Mouse (Mus musculus): Measurements from ENCODE around the gene Adcy1. TPM values are rescaled to one million over a fixed set of nuclear protein-coding genes. Genes with fewer than 3 reads are reported as not detected.

Gene Adcy1
- total RNA-seq, 2 experiments from 2014 or later: 191 to 208 TPM

- DNase-seq (ENCODE audit: low spot score in 2 of 2): no peak
Measured at GRCm38 (mm10) chr11:7178724-7179123, 115.4 kb downstream of the Adcy1 start.

- no peak for DNase-seq (ENCODE audit: low spot score in 2 of 2)
Measured at GRCm38 (mm10) chr11:7179276-7179675, 116.0 kb downstream of the Adcy1 start.

GRCm38 (mm10) chr11:7182409-7183042 lies 119.2 kb downstream of the Adcy1 start:
- DNase-seq (ENCODE audit: low spot score in 2 of 2): no peak

GRCm38 (mm10) chr11:7184420-7184819 lies 121.1 kb downstream of the Adcy1 start:
- no peak for DNase-seq (ENCODE audit: low spot score in 2 of 2)

- DNase-seq (ENCODE audit: low spot score in 2 of 2): no peak
Measured at GRCm38 (mm10) chr11:7187472-7187871, 124.2 kb downstream of the Adcy1 start.

GRCm38 (mm10) chr11:7188469-7188868 lies 125.2 kb downstream of the Adcy1 start, which contains the start of gene Gm11985:
Gene Gm11985 (minus strand): TSS chr11:7188569.
- no peak for DNase-seq (ENCODE audit: low spot score in 2 of 2)

GRCm38 (mm10) chr11:7192710-7193109 lies 129.4 kb downstream of the Adcy1 start:
- DNase-seq (ENCODE audit: low spot score in 2 of 2): no peak

GRCm38 (mm10) chr11:7193134-7193533 lies 129.8 kb downstream of the Adcy1 start:
- no peak for DNase-seq (ENCODE audit: low spot score in 2 of 2)

- DNase-seq (ENCODE audit: low spot score in 2 of 2): no peak
Measured at GRCm38 (mm10) chr11:7194432-7195311, 131.4 kb downstream of the Adcy1 start.

- no peak for DNase-seq (ENCODE audit: low spot score in 2 of 2)
Measured at GRCm38 (mm10) chr11:7195312-7195685, 132.0 kb downstream of the Adcy1 start.

GRCm38 (mm10) chr11:7197491-7197941 lies 134.2 kb downstream of the Adcy1 start, which contains the start of gene Igfbp1:
Gene Igfbp1 (plus strand): TSS chr11:7197782.
- DNase-seq (ENCODE audit: low spot score in 2 of 2): no peak

GRCm38 (mm10) chr11:7198006-7198405 lies 134.7 kb downstream of the Adcy1 start:
- no peak for DNase-seq (ENCODE audit: low spot score in 2 of 2)

GRCm38 (mm10) chr11:7198481-7199256 lies 135.4 kb downstream of the Adcy1 start:
- DNase-seq (ENCODE audit: low spot score in 2 of 2): no peak

- peak; percentile 63 to 73 for DNase-seq (ENCODE audit: low spot score in 2 of 2)
Measured at GRCm38 (mm10) chr11:7199736-7200392, 136.6 kb downstream of the Adcy1 start.

GRCm38 (mm10) chr11:7200393-7200783 lies 137.1 kb downstream of the Adcy1 start:
- no peak for DNase-seq (ENCODE audit: low spot score in 2 of 2)

- no peak for DNase-seq (ENCODE audit: low spot score in 2 of 2)
Measured at GRCm38 (mm10) chr11:7202206-7202605, 138.9 kb downstream of the Adcy1 start.

GRCm38 (mm10) chr11:7203846-7204245 lies 140.6 kb downstream of the Adcy1 start:
- no peak for DNase-seq (ENCODE audit: low spot score in 2 of 2)

- peak; percentile 80 to 85 for DNase-seq (ENCODE audit: low spot score in 2 of 2)
Measured at GRCm38 (mm10) chr11:7210343-7210742, 147.1 kb downstream of the Adcy1 start.

- no peak for DNase-seq (ENCODE audit: low spot score in 2 of 2)
Measured at GRCm38 (mm10) chr11:7211211-7211610, 147.9 kb downstream of the Adcy1 start.

GRCm38 (mm10) chr11:7212126-7212798 lies 149.0 kb downstream of the Adcy1 start:
- no peak for DNase-seq (ENCODE audit: low spot score in 2 of 2)

GRCm38 (mm10) chr11:7213161-7213500 lies 149.8 kb downstream of the Adcy1 start:
- DNase-seq (ENCODE audit: low spot score in 2 of 2): no peak
